Mouse (Mus musculus) liver, postnatal 0 days (tissue): ENCODE measurements around the gene Akr1c20.

Source experiments
- CTCF ChIP-seq: sonication (generic); IDR thresholded peaks from 2 replicates; pipeline ENCODE4 v1.5.1; 2016; ENCODE audit warnings: antibody characterized with exemption, low read depth
- EP300 ChIP-seq: IDR thresholded peaks from 2 replicates; pipeline ENCODE4 v1.6.1; 2016; ENCODE audit warnings: antibody characterized with exemption, low read depth, mild to moderate bottlenecking

GRCm38 (mm10) chr13:4523201-4523838 is at the start of gene Akr1c20:
- no peak for TF ChIP-seq CTCF
- TF ChIP-seq EP300 = no peak
